Mouse (Mus musculus) midbrain, embryonic 10.5 days (tissue): ENCODE results near the gene Misp. TPM values are rescaled to one million over a fixed set of nuclear protein-coding genes. Genes with fewer than 3 reads are reported as not detected.

Experiments
- DNase-seq: peaks from one replicate; pipeline ENCODE4 v3.0.0-alpha.2; 2017; ENCODE audit warnings: low spot score
- H3K27ac ChIP-seq: fragments of 300-500 bp; sonication (generic); replicated peaks from 2 replicates; pipeline ENCODE4 v1.5.1; 2016; ENCODE audit warnings: mild to moderate bottlenecking
- H3K27me3 ChIP-seq: fragments of 300-500 bp; sonication (generic); 2 replicates; pipeline ENCODE4 v1.6.1; 2016; ENCODE audit warnings: low read depth, mild to moderate bottlenecking; ENCODE audit not compliant: poor library complexity, severe bottlenecking
- H3K36me3 ChIP-seq: fragments of 300-500 bp; sonication (generic); 2 replicates; pipeline ENCODE4 v1.6.1; 2016; ENCODE audit warnings: mild to moderate bottlenecking, moderate library complexity
- H3K4me1 ChIP-seq: fragments of 300-500 bp; sonication (generic); 2 replicates; pipeline ENCODE4 v1.6.1; 2016
- H3K4me3 ChIP-seq: fragments of 300-500 bp; sonication (generic); 2 replicates; pipeline ENCODE4 v1.5.1; 2016; ENCODE audit warnings: mild to moderate bottlenecking, moderate library complexity
- H3K9me3 ChIP-seq: fragments of 300-500 bp; sonication (generic); replicated peaks from 2 replicates; pipeline ENCODE4 v1.6.1; 2016; ENCODE audit warnings: mild to moderate bottlenecking
- WGBS: fragments of 180-500 bp; shearing (Covaris S2); methylation state at CpG from one replicate; pipeline ENCODE4 v1.1.7; 2016; 5-methylcytosine and 5-hydroxymethylcytosine counted together
- polyA plus RNA-seq: library from polyadenylated mRNA; unstranded; fragments of >200 nt; fragmentation: Nextera tagmentation; extraction: Ambion mirVana; gene quantifications from 2 replicates; pipeline ENCODE4 v1.2.1, GENCODE M21; 2016

The Misp gene
- polyA plus RNA-seq, 1 experiment from 2014 or later: 0.46 TPM

- Histone ChIP-seq H3K4me3 (peak overlapping the region; percentile 74), H3K9me3 (no peaks in the 10 kb centered on the region), H3K4me1 (peaks cover 68% of the 10 kb centered on the region), H3K27me3 (no peaks in the 10 kb centered on the region), H3K36me3 (peaks cover 32% of the 10 kb centered on the region), H3K27ac (peak overlapping the region; percentile 100)
- WGBS: under 1% methylated on average over 15 of the region's 15 CpGs
- DNase-seq: peak; percentile 80
These were observed 32.6 kb downstream of the Misp start for GRCm38 (mm10) chr10:79853392-79853791.

- peaks cover 39% of the 10 kb centered on the region for H3K36me3 ChIP-seq
- H3K4me1 ChIP-seq: peaks cover 73% of the 10 kb centered on the region
- no peaks in the 10 kb centered on the region for H3K27me3 ChIP-seq
- peak within 1 kb of the TSS; percentile 74 for H3K4me3 ChIP-seq
- under 1% methylated on average over 75 of the region's 75 CpGs for WGBS
- no peaks in the 10 kb centered on the region for H3K9me3 ChIP-seq
- H3K27ac ChIP-seq: peak within 1 kb of the TSS; percentile 100
- DNase-seq: peak; percentile 100
These were observed 33.3 kb downstream of the Misp start, which contains the start of gene Ptbp1 for GRCm38 (mm10) chr10:79853860-79854795. Ptbp1 (plus strand) TSS chr10:79854427.

GRCm38 (mm10) chr10:79854801-79855541 lies 34.2 kb downstream of the Misp start:
- under 1% methylated on average over 83 of the region's 83 CpGs for WGBS

GRCm38 (mm10) chr10:79855558-79856184 lies 34.9 kb downstream of the Misp start:
- Histone ChIP-seq H3K27ac (peak overlapping the region; percentile 100), H3K27me3 (no peaks in the 10 kb centered on the region), H3K36me3 (peaks cover 51% of the 10 kb centered on the region), H3K4me3 (peak overlapping the region; percentile 74), H3K4me1 (peaks cover 66% of the 10 kb centered on the region), H3K9me3 (no peaks in the 10 kb centered on the region)
- no peak for DNase-seq
- 10% methylated on average over 10 of the region's 10 CpGs for WGBS

More at GRCm38 (mm10) chr10:79854801-79855541, 34.2 kb downstream of the Misp start:
- peak overlapping the region; percentile 74 for H3K4me3 ChIP-seq
- peaks cover 73% of the 10 kb centered on the region for H3K4me1 ChIP-seq
- peak overlapping the region; percentile 100 for H3K27ac ChIP-seq
- H3K9me3 ChIP-seq: no peaks in the 10 kb centered on the region
- H3K27me3 ChIP-seq: no peaks in the 10 kb centered on the region
- peak; percentile 83 for DNase-seq
- peaks cover 46% of the 10 kb centered on the region for H3K36me3 ChIP-seq

GRCm38 (mm10) chr10:79856280-79856679 lies 35.5 kb downstream of the Misp start:
- peaks cover 57% of the 10 kb centered on the region for H3K36me3 ChIP-seq
- peak overlapping the region; percentile 74 for H3K4me3 ChIP-seq
- 63% methylated on average over 6 of the region's 6 CpGs for WGBS
- no peak for DNase-seq
- H3K9me3 ChIP-seq: no peaks in the 10 kb centered on the region
- no peaks in the 10 kb centered on the region for H3K27me3 ChIP-seq
- H3K4me1 ChIP-seq: peaks cover 62% of the 10 kb centered on the region
- H3K27ac ChIP-seq: peak overlapping the region; percentile 100

GRCm38 (mm10) chr10:79856704-79857451 lies 36.1 kb downstream of the Misp start:
- Histone ChIP-seq H3K27me3 (no peaks in the 10 kb centered on the region), H3K27ac (peak overlapping the region; percentile 100), H3K4me1 (peaks cover 56% of the 10 kb centered on the region), H3K4me3 (peak overlapping the region; percentile 74), H3K9me3 (no peaks in the 10 kb centered on the region), H3K36me3 (peaks cover 63% of the 10 kb centered on the region)
- WGBS: 81% methylated on average over 7 of the region's 7 CpGs
- DNase-seq: no peak

DNA sequence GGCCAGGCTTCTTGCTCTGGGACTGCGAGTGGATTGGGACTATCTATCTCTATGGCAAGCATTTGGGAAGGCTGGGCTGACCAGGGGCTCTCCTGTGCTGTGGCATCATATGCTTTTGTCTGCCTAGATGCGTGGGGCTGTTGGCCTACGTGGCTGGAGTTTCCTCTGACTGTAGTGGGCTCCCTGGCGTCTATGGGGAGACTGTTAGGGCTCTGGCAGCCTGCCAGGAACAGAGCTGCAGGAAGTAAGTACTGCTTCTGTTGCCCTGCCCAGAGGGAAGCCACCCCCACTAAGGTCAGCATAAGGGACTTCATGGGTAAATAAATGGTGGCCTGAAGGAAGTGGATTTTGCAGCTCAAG lies 36.6 kb downstream of the Misp start:
- Histone ChIP-seq H3K27me3 (no peaks in the 10 kb centered on the region), H3K36me3 (peaks cover 68% of the 10 kb centered on the region), H3K4me3 (peak overlapping the region; percentile 74), H3K9me3 (no peaks in the 10 kb centered on the region), H3K27ac (no peak overlapping the region; the same call in 1 of the 2 replicates), H3K4me1 (peaks cover 50% of the 10 kb centered on the region)
- no peak for DNase-seq
- 75% methylated on average over 4 of the region's 4 CpGs for WGBS

GRCm38 (mm10) chr10:79857894-79858293 lies 37.1 kb downstream of the Misp start:
- Histone ChIP-seq H3K4me3 (peak overlapping the region; percentile 74; the same call in 1 of the 2 replicates), H3K4me1 (peaks cover 45% of the 10 kb centered on the region), H3K36me3 (peaks cover 73% of the 10 kb centered on the region), H3K27ac (no peak overlapping the region; the same call in 1 of the 2 replicates), H3K27me3 (no peaks in the 10 kb centered on the region), H3K9me3 (no peaks in the 10 kb centered on the region)
- DNase-seq: no peak
- WGBS: 94% methylated on average over 2 of the region's 2 CpGs

- Histone ChIP-seq H3K27me3 (no peaks in the 10 kb centered on the region), H3K9me3 (no peaks in the 10 kb centered on the region), H3K36me3 (peaks cover 79% of the 10 kb centered on the region), H3K4me3 (peak overlapping the region; percentile 74; the same call in 1 of the 2 replicates), H3K4me1 (peaks cover 39% of the 10 kb centered on the region), H3K27ac (no peak overlapping the region)
- 81% methylated on average over 17 of the region's 17 CpGs for WGBS
- no peak for DNase-seq
These were observed 37.8 kb downstream of the Misp start for GRCm38 (mm10) chr10:79858416-79859074.

GRCm38 (mm10) chr10:79859116-79859515 lies 38.3 kb downstream of the Misp start:
- WGBS: 92% methylated on average over 11 of the region's 11 CpGs
- no peaks in the 10 kb centered on the region for H3K9me3 ChIP-seq
- H3K36me3 ChIP-seq: peaks cover 85% of the 10 kb centered on the region
- no peak overlapping the region for H3K27ac ChIP-seq
- peaks cover 35% of the 10 kb centered on the region for H3K4me1 ChIP-seq
- H3K4me3 ChIP-seq: peak overlapping the region; percentile 20; the same call in 1 of the 2 replicates
- DNase-seq: no peak
- H3K27me3 ChIP-seq: no peaks in the 10 kb centered on the region

DNA sequence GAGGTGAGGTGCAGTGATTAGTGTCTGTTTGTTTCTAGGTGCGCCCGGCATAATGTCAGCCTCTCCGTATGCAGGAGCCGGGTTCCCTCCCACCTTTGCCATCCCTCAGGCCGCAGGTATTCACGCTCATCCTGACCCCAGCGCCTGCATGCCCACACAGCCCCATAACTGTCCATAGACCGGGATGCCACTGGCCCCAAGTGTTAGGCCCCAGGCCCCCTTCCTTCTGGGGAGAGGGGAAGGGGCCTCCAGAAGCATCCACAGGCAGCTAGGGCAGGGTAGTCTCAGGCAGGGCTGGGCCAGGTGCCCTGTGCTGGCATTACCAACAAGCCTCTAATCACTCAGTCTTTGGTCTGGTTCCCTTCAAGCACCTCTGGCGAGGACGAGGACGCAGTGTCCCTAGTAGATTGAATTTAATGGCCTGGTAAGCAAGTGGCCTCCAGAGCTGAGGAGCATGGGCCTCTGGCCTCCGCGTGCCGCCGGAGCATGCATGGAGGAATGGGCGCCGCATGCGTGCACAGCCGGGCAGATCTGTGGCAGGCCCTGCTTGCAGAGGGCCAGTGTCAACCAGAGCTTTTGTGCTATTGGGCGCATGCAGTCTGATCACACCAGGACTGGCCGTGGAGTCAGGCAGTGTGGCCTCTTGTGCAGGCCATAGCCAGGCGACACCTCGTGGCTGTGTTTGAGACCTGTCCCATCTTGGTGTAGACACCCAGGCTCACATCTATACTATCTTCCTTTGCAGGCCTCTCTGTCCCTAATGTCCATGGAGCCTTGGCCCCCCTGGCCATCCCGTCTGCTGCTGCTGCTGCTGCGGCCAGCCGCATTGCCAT lies 39.5 kb downstream of the Misp start:
- peak overlapping the region; percentile 10; the same call in 1 of the 2 replicates for H3K4me3 ChIP-seq
- no peaks in the 10 kb centered on the region for H3K9me3 ChIP-seq
- no peak for DNase-seq
- H3K4me1 ChIP-seq: peaks cover 42% of the 10 kb centered on the region
- no peaks in the 10 kb centered on the region for H3K27me3 ChIP-seq
- peaks cover 97% of the 10 kb centered on the region for H3K36me3 ChIP-seq
- 93% methylated on average over 26 of the region's 26 CpGs for WGBS
- no peak overlapping the region for H3K27ac ChIP-seq
